Mouse (Mus musculus): ENCODE measurements at regions not wholly inside any gene's neighbourhood (a gene's known extent, or its start where the extent isn't known, plus 50 kb on each side); places are given as distances from the start of the nearest gene placed in this dataset.

DNA sequence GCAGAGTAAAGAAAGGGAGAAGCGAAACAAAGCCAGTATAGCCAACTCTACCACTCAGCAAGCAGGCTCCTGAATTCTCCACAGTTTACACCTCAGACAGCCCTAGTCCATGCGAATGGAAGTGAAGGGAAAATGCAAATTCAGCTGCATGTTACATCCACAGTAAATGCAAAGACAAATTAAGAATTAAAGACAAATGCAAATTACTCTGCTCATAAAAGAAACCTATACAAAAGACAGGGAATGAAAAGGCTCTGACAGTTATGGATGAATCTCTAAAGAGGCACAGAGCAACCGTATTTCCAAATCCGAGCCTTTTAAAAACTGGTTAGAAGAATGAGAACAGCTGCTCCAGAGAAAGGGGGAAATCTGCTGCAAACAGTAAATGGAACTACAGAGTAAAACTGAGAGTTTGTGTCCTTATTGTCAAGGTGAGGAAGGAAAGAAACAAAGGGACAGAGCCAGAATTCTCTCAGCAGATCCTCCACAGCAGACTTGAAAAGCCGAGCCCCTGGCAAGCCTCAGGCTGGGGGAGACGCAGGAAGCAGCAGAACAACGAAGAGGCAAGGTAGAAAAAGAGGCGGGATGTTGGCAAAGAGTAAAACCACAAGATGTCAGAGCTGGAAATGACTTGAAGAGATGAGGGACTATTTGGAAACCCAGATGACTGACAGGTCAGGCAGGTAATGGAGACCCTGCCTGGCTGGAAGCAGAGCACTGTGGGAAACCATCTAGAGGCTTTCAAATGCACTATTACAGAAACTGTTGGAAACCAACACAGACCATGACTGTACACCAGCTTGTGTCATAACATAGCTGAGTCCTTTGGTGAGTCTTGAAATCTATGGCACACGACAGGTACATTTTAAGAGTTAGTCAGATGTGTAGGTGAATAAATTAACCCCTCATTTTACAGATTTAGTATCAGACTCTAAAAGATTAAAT lies 184.5 kb upstream of the Acvr2a start:
- DNase-seq, result no peak

DNA sequence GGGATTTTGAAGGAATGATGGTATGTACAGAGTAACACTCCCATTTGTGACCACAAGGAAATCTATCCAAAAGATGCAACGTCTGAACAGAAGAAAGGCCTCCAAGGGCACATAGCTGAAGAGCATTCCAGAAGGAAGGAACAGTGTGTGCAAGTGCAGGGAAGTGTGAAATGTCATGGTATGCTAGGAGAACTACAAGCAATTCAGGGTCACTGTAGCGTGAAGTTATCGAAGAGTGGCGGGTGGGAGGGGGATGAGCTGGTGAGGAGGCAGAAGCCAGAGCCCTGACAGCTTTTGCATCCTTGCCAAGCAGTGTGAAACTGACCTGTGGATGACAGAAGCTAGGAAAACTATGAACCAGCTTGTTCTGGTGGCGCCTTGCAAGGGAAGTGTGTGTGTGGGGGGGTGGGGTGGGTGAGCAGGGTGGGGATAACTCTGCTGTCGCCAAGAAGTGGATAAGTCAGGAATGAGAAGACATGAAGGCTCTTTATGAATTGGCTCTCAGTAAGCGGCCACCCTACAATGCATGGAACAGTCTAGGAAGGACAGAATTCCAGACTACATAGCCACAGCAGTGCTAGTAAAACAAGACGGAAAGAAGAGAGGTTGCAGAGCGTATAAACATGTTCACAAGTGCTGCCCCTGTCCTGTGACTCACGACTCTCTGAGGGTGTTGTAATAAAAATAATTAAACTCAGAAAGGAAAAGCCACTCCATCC lies 179.3 kb upstream of the Acvr2a start:
- DNase-seq, result no peak

DNA sequence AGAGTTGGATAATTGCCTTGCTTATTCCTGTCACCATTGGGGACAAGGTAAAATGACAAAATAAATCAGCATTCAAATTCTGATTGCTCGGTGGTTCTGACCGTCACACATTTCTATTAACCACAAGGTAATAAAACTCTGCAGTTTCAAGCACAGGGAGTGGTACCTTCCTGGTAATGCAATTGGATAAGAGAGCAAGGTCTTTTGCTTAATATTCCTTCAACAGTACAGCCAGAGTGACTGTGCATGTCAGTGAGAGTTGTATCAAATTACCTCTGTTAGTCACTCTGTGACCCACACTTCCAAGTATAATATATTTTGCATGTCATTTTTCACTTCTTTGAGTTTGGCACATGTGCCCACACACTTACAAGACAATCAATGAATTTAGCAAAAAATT lies 177.8 kb upstream of the Acvr2a start:
- DNase-seq, result no peak

DNA sequence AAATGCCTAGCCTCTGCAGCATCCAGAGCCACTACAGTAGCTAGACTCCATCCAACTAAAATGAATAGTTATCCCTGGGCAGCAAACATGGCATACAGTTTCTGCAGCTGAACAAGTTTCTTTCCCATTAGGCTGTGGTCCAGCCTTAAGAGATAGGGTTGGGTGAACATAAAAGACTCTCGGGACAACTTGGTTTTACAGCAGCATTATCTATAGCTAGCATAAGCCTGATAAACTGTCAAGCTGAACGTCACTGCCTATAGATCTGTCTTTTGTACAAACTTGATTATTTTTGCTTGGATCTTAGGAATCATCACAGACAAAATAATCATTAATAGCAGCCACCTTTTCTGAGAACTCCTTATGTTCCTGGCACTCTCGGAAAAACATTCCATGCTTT lies 169.8 kb upstream of the Acvr2a start:
- no peak for DNase-seq

DNA sequence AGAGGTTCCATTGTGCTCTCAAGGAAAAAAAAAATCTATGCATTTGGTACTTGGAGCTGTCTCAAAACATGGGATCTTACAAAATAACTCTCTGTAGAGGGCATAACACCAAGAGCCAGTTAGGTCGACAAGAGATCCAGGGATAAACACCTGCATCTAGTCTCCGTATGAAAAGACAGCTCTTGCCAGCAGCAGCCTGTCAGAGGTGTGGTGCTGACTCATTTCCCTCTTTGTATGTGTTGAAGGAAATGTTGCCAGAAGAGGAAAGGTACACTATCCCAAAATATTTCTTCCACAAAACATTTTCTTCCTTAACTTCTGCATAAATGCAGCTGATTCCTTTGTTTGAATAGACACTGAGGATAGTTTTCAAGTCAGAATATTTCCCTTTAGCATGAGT lies 163.6 kb upstream of the Acvr2a start:
- DNase-seq, result no peak

DNA sequence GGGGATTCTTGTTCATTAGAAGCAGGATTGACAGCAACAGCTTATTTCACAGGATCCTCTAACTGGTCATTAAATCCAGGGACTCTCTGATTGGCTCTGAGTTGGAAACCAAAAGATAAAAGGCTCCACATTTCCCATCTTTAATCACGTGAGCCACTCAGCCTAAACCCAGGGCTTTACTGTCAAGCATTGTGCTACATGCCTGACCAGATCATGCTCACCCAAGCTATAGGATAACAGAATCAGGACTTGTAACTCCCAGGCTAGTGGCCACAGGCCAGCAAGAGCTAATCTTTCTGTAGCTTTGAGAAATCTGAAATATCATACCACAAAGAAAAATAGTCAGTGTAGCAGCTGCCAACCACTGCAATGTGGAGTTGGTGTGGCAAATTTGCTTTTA lies 152.7 kb upstream of the Acvr2a start:
- no peak for DNase-seq

DNA sequence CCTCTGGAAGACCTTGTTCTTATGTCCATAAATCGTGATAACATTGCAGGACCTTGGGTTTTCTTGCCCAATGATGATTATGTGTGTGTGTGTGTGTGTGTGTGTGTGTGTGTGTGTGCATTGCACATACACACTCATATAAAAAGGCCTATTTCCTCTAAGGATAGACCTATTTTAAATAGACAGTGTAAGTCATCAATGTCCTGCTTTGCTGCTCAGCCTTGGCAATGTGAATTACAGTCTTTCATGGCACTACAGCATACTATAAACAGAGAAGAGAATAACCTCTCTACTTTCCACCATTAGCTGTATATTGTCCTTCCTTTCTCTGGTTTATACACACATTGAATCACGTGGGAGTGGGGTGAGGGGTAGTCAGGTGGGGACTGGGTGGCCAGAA lies 148.8 kb upstream of the Acvr2a start:
- no peak for DNase-seq

DNA sequence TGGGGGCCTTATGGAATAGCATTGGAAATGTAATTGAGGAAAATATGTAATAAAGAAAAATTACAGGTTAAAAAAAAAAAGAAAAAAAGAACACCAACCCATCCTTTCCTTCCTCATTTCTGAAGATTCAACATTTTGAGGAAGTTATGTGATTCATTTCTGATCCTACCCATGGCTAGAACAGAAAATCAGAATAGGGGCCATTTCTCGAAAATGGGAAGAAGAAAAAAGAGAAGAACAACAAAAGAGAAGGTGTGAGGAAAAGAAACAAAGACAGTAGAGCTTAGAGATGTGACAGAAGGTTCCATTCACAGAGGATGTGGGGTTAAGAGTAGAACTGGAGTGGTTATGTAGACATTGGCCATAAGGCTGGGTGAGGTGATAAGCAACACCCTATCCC lies 124.8 kb upstream of the Acvr2a start:
- DNase-seq, result no peak

DNA sequence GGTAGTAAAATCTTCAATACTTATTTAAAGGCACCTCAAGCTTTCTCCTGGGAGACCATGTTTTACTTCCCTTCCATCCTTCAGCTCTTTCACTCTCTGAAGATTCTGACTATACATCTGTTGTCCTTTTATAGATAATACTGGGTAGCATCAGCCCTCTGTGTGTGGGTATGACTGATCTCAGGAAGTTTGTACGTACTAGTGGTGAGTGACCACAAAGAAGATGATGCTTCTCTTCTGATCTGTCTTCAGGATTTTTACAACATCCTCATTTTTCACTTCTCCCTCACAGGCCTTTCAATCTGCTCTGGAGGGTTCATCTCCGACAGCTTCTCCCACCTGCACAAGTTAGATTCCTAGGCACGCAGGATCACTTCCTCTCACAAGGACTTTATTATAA lies 119.4 kb upstream of the Acvr2a start:
- no peak for DNase-seq

DNA sequence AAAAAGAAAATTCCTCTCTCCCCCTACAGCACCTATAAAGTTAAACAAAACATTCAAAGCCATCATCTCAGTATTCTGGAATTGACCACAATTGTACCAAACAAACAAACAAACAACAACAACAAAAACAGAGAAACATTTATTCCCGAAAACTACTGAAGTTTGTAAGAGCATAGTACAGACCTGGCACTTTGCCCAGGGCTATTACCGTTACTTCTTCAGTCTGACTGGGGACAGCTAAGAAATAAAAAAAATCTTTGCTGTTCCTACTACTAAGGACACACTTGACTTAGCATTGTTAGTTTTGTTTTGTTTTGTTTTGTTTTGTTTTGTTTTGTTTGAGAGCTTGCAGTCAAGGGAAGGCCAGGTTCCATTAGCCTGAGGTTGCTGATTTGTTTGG lies 113.0 kb upstream of the Acvr2a start:
- DNase-seq, result no peak

DNA sequence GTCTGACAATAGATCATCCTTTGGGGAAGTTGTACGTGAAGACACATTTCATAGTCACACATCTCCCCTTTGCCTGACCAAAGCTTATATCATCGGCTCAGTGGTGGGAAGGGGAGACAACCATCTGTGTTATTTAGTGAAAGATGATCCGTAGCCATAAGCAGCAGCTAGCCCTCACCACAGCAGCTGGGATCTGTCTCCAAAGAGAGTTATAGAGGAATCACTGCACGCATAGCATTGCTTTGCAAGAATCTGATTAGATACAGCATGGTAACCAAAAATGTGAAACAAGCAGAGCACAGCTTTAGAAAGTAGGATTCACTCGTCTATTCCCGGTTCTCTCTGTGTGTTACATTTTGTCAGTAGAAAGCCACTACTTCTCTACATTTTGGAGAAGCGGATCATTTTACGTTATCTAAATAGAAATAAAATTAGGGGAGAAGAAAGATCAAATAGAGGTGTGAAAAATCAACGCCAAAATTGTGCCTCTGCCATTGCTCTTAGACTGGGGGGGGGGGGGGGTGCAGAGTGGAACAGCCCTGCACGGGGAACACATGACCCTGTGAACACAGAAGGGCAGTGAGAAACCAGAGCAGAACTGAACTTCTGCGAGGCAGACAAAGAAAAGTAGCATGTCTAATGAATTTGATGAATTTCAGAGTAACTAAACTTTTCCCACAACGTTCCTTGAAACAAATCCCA lies 108.7 kb upstream of the Acvr2a start:
- DNase-seq, result no peak

DNA sequence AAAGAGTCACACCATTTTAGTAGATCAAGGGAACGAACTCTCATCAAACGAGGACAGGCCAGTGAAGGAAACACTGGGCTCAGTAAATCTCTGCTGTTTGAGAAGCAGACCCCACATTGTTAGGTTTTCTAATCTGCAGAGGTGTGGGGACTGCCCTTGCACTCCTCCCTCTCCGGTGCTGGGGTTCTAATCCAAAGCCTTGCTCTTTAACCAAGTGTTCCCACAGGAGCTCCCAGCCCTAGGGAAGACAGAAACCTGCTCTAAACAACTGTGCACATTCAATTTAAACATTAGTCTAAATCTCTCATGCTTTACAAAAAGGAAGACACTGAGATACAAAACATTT lies 108.1 kb upstream of the Acvr2a start:
- DNase-seq, result no peak

DNA sequence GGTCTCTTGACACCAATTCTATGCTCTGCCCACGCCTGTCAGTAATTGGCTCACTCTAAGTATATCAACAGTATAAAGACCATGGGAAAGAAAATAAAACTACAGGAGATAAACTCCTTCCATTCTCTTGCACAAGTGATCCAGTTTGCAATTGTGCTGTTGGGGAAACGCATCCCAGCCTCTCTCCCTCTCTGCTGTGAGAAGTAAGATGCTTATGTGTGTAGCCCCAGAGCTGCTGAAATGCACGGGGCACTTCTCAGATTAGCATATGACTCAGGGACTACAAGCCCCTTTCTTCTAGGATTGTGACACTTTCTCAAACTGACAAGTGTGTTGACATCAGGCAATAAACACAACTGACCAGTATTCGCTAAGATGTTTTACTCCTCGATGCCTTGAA lies 107.7 kb upstream of the Acvr2a start:
- no peak for DNase-seq

DNA sequence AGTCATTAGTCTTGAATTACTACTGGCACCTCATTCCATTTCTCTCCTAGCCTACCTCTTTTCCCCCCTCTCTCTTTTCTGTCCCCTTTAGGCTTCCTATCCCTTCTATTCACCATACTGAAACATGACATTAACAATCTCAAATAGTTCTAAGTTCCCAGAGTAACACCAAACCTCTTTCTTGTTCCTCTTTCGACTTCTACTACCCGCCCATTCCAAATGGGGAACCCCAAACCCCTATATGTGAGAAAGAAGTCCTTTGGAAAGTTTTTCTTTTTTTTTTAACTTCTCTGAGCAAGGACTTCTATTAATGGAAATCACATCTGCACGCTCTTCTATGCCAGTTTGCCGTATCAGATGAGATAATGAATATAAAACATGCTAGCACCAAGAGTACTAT lies 97.7 kb upstream of the Acvr2a start:
- no peak for DNase-seq

DNA sequence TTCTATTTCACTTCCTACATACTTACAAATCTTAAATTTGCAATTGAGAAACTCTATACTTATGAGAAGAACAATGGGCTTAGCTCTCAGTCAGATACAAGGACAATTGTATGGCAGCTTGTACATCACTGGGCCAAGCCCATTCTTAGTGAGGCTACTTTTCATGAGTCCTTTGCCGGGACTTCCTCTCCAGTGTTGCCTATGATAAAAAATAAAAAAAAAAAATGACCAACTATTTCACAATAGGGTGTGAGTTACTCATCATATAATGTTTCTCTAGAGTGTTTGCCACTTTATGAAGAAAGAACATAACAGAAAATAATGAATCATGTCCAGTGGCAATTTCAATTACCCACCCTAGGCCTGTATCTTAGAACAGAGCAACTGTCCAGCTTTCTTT lies 96.1 kb upstream of the Acvr2a start:
- no peak for DNase-seq

DNA sequence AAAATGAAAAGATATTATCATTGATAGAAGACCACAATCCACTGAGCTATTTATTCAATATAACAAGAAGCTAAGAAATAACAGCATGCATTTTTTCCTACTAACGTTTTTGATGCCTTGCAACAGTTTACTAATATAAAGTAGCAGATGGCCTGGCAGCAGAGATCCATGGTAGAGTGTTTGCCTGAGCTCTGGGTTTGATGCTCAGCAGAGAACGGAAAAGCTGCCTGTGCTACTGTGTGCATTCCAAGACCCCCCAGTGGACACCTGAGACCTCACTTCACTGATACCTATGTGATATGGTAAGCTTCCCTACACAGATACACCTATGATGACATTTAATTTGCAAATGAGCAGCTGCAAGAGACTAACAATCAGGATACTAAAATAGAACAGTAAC lies 95.6 kb upstream of the Acvr2a start:
- no peak for DNase-seq

DNA sequence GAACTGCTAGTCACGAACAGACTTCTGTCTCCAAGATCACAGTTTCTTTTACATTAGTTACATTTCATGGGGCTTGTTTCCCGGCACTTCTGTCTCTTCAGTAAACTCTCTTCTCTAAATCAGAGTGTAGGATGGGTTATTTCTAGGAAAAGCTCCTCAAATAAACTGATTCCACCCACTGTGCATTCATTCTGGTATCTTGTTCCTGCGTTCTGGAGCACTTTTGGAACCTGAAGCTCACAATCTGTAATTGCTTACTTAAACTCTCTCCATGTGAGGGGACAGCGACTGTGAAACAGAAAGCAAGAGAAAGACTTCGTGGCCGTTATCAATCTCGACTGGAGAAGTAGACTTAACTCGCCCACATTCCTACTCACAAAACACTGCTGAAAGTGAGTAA lies 83.1 kb upstream of the Acvr2a start:
- DNase-seq, result no peak

DNA sequence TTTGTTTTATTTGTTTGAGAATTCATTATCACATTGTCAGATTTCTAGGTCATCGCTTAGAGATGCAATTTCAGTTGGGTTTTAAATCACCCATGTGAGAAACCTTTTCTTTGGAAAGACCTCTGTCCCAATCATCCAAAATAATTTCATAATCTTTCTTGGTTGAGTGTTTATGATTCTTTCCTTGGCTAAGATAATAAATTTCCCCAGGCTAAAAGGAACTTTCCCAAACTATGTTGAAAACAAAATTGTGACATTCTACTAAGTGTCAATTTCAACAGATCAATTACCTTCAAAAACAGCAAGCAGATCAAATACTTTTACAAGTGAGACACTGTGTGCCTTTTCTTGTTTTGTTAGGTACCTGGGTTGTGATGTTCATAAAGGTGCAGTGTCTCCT lies 80.0 kb upstream of the Acvr2a start:
- DNase-seq, result no peak

DNA sequence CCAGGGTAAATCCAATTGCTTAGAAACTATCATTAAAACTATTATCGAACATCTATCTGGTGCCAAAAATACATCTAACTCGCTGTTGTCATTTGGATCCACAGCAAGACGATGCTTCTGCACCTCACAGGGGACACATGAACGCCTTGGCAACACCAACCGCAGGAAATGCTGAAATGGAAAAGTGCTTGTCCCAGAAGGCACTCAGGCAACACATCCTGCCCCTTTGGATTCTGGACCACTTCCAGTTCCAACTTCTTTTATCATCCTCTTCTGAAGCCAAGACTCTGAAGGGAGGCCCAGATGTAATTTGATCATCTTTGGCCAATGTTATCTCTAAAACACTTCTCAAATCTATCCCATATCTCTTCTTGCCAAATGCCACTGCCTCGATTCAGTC lies 79.4 kb upstream of the Acvr2a start:
- DNase-seq, result no peak

DNA sequence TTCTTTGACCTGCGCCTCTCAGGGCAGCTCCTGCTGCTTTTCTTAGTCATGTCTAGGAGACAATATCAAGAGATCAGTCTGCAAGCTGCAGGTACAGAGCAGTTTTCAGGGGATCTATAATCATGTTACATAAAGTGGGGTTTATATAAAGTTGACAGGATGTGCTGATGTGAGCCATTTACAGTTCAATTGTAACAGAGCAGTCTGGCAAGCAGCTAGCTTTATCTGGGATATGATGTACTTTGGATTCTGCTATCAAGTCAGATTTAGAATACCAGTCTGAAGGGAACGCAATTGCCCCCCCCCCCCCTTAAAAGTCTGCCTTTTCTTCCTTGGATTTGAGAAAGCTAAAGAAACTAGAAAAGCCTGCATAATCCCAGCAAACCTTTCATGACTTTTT lies 77.6 kb upstream of the Acvr2a start:
- no peak for DNase-seq

Data from B cell, adult 2 months (primary cell).